Mouse (Mus musculus) midbrain, embryonic 16.5 days (tissue): ENCODE data around the gene Nkain2. TPM values are rescaled to one million over a fixed set of nuclear protein-coding genes. Genes with fewer than 3 reads are reported as not detected.
"Not testable (repeated sequence)": the region's sequence is repeated elsewhere in the genome, so short reads cannot be mapped to it uniquely, and the experiment has no call there.

ENCODE experiments used
- ATAC-seq: fragments of 200-750 bp; cut with Nextera tagmentation; 2 replicates; pipeline ENCODE4 v1.8.0; 2017; ENCODE audit warnings: moderate TSS enrichment
- H3K27ac ChIP-seq: fragments of 300-500 bp; sonication (generic); 2 replicates; pipeline ENCODE4 v1.5.1; 2014; ENCODE audit warnings: mild to moderate bottlenecking, low read length, mixed read lengths
- H3K27me3 ChIP-seq: fragments of 300-500 bp; sonication (generic); 2 replicates; pipeline ENCODE4 v1.6.1; 2014; ENCODE audit warnings: low read depth, low read length, mixed read lengths; ENCODE audit not compliant: control insufficient read depth, insufficient read depth
- H3K36me3 ChIP-seq: fragments of 300-500 bp; sonication (generic); 2 replicates; pipeline ENCODE4 v1.6.1; 2014; ENCODE audit warnings: mild to moderate bottlenecking, low read length, moderate library complexity, mixed read lengths; ENCODE audit not compliant: control insufficient read depth, insufficient read depth
- H3K4me1 ChIP-seq: fragments of 300-500 bp; sonication (generic); 2 replicates; pipeline ENCODE4 v1.6.1; 2014; ENCODE audit warnings: mild to moderate bottlenecking, low read length, mixed read lengths; ENCODE audit not compliant: control insufficient read depth, insufficient read depth
- H3K4me2 ChIP-seq: fragments of 300-500 bp; sonication (generic); 2 replicates; pipeline ENCODE4 v1.6.1; 2014; ENCODE audit warnings: mild to moderate bottlenecking, low read length, mixed read lengths
- H3K4me3 ChIP-seq: fragments of 300-500 bp; sonication (generic); 2 replicates; pipeline ENCODE4 v1.5.1; 2014; ENCODE audit warnings: low read depth, mild to moderate bottlenecking, low read length, moderate library complexity, mixed read lengths
- H3K9ac ChIP-seq: fragments of 300-500 bp; sonication (generic); 2 replicates; pipeline ENCODE4 v1.6.1; 2014; ENCODE audit warnings: low read depth, low read length, mixed read lengths
- H3K9me3 ChIP-seq: fragments of 300-500 bp; sonication (generic); replicated peaks from 2 replicates; pipeline ENCODE4 v1.6.1; 2014; ENCODE audit warnings: mild to moderate bottlenecking, low read length, mixed read lengths; ENCODE audit not compliant: control insufficient read depth, poor library complexity, severe bottlenecking
- WGBS: fragments of 180-500 bp; shearing (Covaris S2); extraction: QIAGEN DNeasy Blood & Tissue Kit; methylation state at CpG from one replicate; pipeline ENCODE4 v1.1.7; 2014; 5-methylcytosine and 5-hydroxymethylcytosine counted together
- polyA plus RNA-seq: library from polyadenylated mRNA; unstranded; fragments of >200 nt; fragmentation: Nextera tagmentation; extraction: Ambion mirVana; gene quantifications from 2 replicates; pipeline ENCODE4 v1.2.1, GENCODE M21; 2015

The Nkain2 gene
- polyA plus RNA-seq, 1 experiment from 2014 or later, result 15.2 TPM

- Histone ChIP-seq H3K4me1 (no peaks in the 10 kb centered on the region), H3K4me2 (no peak overlapping the region), H3K4me3 (no peak overlapping the region), H3K27me3 (no peaks in the 10 kb centered on the region), H3K36me3 (no peaks in the 10 kb centered on the region), H3K9ac (no peak overlapping the region), H3K9me3 (no peaks in the 10 kb centered on the region), H3K27ac (no peak overlapping the region)
- ATAC-seq, result no peak
- WGBS, result 79% methylated on average over 2 of the region's 2 CpGs
Measured at GRCm38 (mm10) chr10:32796215-32796614, 94.0 kb downstream of the Nkain2 start.

GRCm38 (mm10) chr10:32790541-32790940 lies 99.7 kb downstream of the Nkain2 start:
- H3K27me3 ChIP-seq, result no peaks in the 10 kb centered on the region
- H3K4me1 ChIP-seq, result no peaks in the 10 kb centered on the region
- H3K4me3 ChIP-seq, result no peak overlapping the region
- no peaks in the 10 kb centered on the region for H3K36me3 ChIP-seq
- H3K27ac ChIP-seq, result no peak overlapping the region
- no peak overlapping the region for H3K4me2 ChIP-seq
- ATAC-seq, result no peak
- no peaks in the 10 kb centered on the region for H3K9me3 ChIP-seq
- H3K9ac ChIP-seq, result no peak overlapping the region

GRCm38 (mm10) chr10:32782732-32783359 lies 107.4 kb downstream of the Nkain2 start:
- H3K9me3 ChIP-seq, result no peaks in the 10 kb centered on the region
- no peak for ATAC-seq
- H3K4me2 ChIP-seq, result no peak overlapping the region
- H3K4me3 ChIP-seq, result no peak overlapping the region
- H3K27ac ChIP-seq, result no peak overlapping the region
- no peak overlapping the region for H3K9ac ChIP-seq
- H3K36me3 ChIP-seq, result no peaks in the 10 kb centered on the region
- no peaks in the 10 kb centered on the region for H3K4me1 ChIP-seq
- H3K27me3 ChIP-seq, result no peaks in the 10 kb centered on the region
- 73% methylated on average over 3 of the region's 3 CpGs for WGBS

GRCm38 (mm10) chr10:32738989-32739388 lies 151.3 kb downstream of the Nkain2 start:
- no peak overlapping the region for H3K9ac ChIP-seq
- no peaks in the 10 kb centered on the region for H3K4me1 ChIP-seq
- no peak for ATAC-seq
- 87% methylated on average over 2 of the region's 2 CpGs for WGBS
- H3K27ac ChIP-seq, result no peak overlapping the region
- H3K4me2 ChIP-seq, result no peak overlapping the region
- H3K27me3 ChIP-seq, result no peaks in the 10 kb centered on the region
- H3K9me3 ChIP-seq, result no peaks in the 10 kb centered on the region
- H3K36me3 ChIP-seq, result no peaks in the 10 kb centered on the region
- H3K4me3 ChIP-seq, result no peak overlapping the region

- not testable (repeated sequence) for H3K9me3 ChIP-seq, H3K9ac ChIP-seq, H3K4me1 ChIP-seq, H3K36me3 ChIP-seq, H3K4me3 ChIP-seq, H3K4me2 ChIP-seq, H3K27me3 ChIP-seq, H3K27ac ChIP-seq, ATAC-seq
- 89% methylated on average over 1 of the region's 1 CpGs for WGBS
Measured at GRCm38 (mm10) chr10:32706579-32706978, 183.7 kb downstream of the Nkain2 start.

GRCm38 (mm10) chr10:32696661-32697060 lies 193.6 kb downstream of the Nkain2 start:
- Histone ChIP-seq H3K4me3 (no peak overlapping the region), H3K9ac (no peak overlapping the region), H3K27me3 (no peaks in the 10 kb centered on the region), H3K4me1 (no peaks in the 10 kb centered on the region), H3K36me3 (no peaks in the 10 kb centered on the region), H3K27ac (no peak overlapping the region), H3K4me2 (no peak overlapping the region), H3K9me3 (no peaks in the 10 kb centered on the region)
- ATAC-seq, result no peak
- WGBS, result 83% methylated on average over 2 of the region's 2 CpGs

DNA sequence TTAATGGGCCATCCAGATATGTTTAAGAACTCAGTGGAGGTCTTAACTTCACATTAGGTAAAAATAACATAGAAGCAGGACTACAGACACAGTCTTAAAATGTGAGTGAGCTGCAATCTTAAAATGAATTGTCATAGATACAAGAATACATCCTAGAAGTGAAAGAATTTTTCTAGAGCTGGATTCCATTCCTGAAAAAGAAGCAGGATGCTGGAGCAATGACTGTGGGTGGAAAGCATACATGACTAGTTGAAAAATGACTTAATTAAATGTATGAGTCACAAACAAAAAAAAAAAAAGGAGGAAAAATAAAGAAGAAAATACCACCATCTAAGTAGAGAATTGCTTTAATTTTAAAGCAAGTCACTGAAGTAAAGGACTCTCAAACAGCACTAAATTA lies 205.7 kb downstream of the Nkain2 start:
- Histone ChIP-seq H3K4me3 (no peak overlapping the region), H3K9ac (no peak overlapping the region), H3K27ac (no peak overlapping the region), H3K4me2 (no peak overlapping the region), H3K27me3 (no peaks in the 10 kb centered on the region), H3K4me1 (no peaks in the 10 kb centered on the region), H3K9me3 (no peaks in the 10 kb centered on the region), H3K36me3 (no peaks in the 10 kb centered on the region)
- no peak for ATAC-seq

GRCm38 (mm10) chr10:32640256-32640655 lies 250.0 kb downstream of the Nkain2 start:
- no peak for ATAC-seq
- Histone ChIP-seq H3K4me1 (peaks cover 2% of the 10 kb centered on the region; the same call in 1 of the 2 replicates), H3K27me3 (no peaks in the 10 kb centered on the region)

DNA sequence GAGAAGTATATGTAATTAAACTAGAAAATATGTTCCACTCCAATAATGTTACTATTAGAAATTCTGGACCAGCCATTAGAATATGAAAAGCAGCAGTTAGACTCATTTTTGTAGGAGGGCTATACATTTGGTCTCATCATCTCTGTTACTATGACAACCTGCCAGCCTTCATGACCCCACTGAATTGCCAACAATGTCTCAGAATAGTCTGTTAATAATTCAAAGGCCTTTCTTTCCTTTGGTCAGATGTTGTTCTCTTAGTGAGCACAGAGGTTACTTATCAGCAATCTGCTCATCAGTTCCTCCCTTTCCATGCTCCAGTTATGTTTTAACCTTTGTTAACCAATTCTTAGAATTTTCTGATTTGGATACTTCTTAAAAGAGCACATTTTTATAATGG lies 251.1 kb downstream of the Nkain2 start:
- H3K9ac ChIP-seq, result no peak overlapping the region
- H3K9me3 ChIP-seq, result no peaks in the 10 kb centered on the region
- no peak overlapping the region for H3K27ac ChIP-seq
- no peak overlapping the region for H3K4me3 ChIP-seq
- H3K27me3 ChIP-seq, result no peaks in the 10 kb centered on the region
- no peak overlapping the region for H3K4me2 ChIP-seq
- H3K4me1 ChIP-seq, result peaks cover 2% of the 10 kb centered on the region; the same call in 1 of the 2 replicates
- ATAC-seq, result no peak; the same call in 1 of the 2 replicates
- H3K36me3 ChIP-seq, result no peaks in the 10 kb centered on the region

More at GRCm38 (mm10) chr10:32640256-32640655, 250.0 kb downstream of the Nkain2 start:
- Histone ChIP-seq H3K4me2 (no peak overlapping the region), H3K9ac (no peak overlapping the region), H3K27ac (no peak overlapping the region), H3K36me3 (no peaks in the 10 kb centered on the region), H3K9me3 (no peaks in the 10 kb centered on the region), H3K4me3 (no peak overlapping the region)
- WGBS, result 76% methylated on average over 3 of the region's 3 CpGs
